Mouse (Mus musculus) spleen, postnatal 14 days (tissue): ENCODE measurements around the gene Morc2a.
A peak's percentile ranks its signal among the peaks of the same experiment; 100 is the strongest.

Source experiments
- DNase-seq, 2 experiments: peaks; one replicate each; pipeline ENCODE4 v3.0.0; 2021 to 2022; ENCODE audit warnings: low spot score in 2 of 2

Morc2a gene

DNA sequence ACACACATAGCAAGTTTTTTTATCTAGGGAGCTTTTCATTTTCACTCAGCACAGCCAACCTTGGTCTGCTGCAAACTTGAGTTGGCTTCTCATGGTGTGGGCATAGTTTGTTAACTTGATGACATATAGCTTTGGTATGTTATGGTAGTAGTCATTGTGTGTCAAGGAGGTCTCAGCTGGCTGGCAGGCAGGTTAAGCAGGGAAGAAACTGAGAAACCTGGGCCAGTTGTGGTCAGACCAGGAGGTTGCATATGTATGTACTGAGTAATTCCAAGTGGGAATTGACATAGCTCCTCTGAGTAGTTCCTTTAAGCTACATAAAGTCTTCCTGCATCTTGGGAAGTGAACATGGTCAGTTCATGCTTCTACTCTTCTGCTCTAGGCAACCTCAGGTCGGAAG, 35.2 kb downstream of the Morc2a start:
- DNase-seq = no peak

DNA sequence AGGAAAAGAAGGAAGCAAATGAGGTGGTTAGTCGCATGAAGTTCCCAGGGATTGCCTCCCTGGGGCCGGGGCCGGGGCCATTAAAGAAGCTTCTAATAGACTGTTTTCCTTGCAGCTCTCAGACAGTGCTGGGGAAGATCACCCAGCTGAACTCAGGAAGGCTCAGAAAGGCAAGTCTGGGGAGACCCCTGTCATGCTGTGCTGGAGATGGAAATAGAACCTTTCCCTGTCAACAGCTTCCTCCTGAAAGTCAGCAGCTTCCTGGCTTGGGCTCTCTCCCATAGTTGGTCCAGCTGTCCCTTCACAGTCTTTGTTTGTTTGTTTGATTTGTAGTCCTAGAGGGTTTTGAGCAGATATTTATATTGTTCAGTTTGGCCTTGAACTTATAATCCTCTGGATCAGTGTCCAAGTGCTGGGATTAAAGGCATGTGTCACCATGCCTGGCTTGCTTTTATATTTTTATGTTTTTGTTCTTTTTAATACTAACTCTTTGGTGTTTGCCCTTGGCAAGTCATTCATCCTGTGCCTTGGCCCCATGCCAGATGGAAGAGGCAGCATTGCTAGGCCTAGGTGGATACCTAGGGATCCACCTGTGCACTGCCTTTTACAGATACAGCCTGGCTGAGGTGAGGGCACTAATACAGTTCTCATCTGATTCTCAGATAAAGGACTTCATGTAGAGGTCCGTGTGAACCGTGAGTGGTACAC, 35.9 kb downstream of the Morc2a start:
- no peak for DNase-seq

DNA sequence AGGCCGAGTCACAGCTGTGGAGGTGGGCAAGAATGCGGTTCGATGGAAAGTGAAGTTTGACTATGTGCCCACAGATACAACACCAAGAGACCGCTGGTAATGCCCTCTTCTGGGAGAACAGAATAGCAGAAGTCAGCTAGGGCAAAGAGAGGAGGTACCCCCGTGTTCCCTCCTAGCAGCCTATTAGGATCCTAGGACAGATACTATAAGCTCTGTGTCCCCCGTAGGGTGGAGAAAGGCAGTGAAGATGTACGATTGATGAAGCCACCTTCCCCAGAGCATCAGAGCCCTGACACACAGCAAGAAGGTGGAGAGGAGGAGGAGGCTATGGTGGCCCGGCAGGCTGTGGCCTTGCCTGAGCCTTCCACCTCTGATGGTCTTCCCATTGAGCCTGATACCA, 36.4 kb downstream of the Morc2a start:
- DNase-seq = no peak

DNA sequence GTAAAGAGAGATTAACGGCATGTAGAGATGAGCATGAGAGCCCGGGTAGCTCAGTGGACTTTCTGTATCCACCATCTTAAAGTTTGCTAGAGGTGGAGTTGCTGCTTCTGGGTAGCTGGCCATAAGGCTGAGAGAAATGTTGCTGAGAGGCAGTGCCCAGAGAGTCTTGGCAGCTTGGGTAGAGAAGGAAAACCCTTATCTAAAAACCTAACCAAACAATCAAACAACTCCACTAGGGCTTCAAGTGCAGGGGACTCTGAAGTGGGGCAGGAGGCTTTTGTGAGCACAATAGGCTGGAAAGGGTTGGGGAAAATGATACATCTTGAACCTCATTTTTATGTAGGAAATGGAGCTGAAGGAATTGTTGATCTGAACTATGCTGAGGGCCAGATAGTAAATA, 37.3 kb downstream of the Morc2a start:
- DNase-seq = no peak

DNA sequence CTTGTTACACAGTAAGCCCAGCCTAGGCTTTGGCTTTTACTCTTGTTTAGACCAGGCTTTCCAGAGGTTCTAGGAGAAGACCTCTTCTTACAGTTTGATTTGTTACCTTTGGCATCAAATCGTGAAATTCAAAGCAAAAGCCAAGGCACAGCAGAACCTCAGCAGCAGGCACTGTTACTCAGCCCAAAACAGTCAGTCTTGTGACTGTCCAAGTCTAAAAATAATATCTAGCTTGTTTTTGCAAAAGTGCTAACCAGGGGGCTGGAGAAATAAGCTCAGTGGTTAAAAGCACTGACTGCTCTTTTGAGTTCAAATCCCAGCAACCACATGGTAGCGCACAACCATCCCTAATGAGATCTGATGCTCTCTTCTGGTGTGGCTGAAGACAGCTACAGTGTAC, 37.9 kb downstream of the Morc2a start:
- DNase-seq = no peak

DNA sequence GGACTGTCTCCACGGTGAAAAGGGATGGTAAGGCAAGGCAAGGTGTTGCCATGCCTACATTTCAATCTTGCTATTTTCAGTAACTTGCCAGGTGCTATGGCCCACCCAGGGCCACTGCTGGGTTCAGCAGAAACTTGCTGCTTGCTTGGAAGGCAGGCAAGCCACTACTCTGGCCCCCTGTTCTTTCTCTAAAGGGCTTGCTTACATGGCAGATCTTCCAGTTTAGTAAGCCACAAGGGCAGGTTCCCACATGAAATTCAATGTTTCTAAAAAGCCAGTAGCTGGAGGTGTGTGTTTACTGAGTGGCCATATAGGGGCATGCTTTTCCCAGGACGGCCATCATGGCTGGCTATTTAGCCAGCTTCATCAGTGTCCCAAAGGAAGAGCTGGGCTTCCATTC, 42.8 kb downstream of the Morc2a start:
- DNase-seq = no peak

DNA sequence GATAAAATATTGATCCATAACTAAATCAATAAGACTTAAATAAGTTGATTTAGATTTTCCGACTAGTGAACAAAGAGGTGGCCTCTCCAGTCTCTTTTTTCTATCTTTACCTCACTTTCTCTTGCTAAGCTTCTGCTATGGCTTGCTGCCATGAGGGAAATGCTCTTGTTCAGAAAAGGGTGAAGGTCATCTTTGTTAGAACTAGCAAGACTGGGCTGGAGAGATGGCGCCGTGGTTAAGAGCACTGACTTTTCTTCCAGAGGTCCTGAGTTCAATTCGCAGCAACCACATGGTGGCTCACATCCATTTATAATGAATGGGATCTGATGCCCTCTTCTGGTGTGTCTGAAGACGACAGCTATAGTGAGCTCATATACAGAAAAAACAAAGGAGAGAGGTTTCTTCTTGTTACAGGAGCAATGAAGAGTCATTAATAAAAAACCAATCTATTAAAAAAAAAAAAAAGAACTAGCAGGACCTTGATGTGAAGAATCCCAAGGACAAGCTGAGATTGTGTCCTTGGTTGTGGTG, 47.2 kb downstream of the Morc2a start:
- no peak for DNase-seq

DNA sequence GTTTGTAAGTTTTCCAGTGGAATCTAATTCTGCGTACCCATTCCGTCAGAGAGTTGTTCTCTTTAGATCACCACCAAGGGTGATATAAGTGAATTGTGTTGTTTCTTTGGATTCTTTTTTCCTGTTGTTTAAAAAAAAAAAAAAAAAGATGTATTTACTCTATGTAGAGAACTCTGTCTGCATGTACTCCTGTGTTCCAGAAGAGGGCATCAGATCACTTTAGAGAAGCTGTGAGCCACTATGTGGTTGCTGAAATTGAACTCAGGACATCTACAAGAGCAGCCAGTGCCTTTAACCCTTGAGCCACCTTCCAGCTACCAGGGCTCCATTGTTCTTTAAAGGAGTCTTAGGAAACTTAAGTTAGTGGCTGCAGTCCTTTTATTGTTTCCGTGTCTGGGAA, 48.5 kb downstream of the Morc2a start:
- no peak for DNase-seq

DNA sequence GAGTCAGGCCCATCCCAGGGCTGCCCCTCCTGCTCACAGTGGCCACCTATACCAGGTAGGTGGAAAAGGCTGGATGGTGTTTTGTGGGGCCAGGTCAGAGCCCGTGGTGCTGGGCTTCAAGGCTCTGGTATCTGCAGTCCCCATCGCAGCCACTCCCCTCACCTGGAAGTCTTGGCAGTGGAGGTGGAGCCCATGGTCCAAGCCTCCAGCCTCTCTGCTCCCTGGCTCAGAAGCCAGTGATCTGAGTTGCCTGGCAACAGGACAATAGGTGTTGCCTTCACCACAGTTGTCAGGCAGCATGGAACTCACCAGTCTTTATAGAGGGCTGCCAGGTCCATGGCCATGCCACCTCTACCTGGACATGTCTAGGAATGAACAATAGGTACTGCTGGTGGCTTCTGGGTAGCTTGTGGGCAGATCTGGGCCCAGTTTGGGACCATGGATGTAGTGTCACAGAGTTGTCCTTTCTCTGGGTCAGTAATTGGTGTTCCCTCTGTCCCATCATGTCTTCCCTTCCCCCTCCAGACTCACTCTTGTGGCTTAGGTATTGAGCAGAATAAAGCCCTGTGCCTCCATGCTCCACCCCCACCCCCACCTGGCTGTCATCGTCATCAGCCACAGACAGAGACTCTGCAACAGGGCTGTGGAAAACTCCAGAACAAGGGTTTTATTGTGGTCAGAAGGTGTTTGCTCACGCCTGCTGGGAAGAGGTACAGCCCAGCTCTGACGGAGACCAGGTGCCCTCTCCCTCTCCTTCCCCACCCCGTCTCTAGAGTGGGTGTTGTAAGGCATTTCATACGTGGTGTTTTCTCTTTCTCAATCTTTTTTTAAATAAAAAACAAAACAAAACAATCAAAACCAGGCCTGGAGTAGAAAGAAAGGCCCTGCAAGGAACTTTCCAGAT, 54.4 kb downstream of the Morc2a start:
- DNase-seq = no peak

DNA sequence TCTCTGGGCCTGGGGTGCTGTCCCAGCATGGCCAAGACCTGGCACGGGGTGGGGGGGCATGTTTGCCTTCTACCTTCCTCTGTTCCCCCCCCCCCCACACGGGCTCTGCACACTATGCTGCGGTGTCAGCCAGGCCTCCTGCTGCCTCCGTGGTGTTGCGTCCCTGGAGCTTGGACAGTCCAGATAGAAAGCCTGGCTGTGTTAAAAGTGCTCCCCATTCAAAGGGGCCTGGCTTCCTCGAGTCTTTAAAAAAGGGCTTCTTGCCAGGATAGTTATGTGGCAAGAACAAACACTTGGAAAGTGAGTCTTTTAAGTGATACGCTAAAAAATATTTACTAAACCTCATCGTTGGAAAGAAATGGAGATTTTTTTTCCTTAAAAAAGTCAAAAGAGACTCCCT, 55.4 kb downstream of the Morc2a start:
- DNase-seq = no peak

DNA sequence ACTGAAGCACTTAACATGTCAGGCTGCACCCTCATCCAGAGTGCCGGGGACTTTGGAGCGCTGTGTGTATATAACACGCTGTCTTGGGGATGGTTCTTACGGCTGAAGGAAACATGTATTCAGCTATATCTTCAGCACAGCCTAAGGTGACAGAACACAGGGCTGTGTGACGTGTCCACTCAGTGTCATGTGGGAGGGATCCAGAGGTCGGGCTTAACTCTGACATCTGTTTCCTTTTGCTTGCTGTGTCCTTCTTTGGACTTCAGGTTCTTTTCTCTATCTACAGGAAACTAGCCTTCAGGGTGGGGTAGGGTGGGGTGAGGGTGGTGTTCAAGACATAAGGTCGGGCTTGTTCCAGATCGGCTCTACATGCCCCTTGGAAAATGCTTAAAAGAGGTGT, 58.1 kb downstream of the Morc2a start:
- no peak for DNase-seq

DNA sequence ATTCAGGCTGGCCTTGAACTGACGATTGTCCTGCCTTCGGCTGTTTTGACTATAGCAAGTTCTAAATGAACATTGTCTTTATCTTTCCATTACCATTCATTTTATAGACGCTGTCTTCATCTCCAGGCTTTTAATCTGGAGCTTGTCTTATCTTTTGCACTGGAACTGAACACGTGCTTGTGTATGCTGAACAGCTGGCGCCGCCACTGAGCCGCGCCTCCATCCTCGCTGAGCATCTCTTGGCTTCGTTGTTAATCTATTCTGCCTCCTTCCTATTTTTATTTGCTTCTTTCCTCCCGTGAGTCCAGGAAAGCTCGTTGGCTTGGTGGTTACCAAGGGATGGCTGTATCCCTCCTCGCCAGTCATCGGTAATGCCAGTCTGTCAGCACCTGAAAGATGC, 61.2 kb downstream of the Morc2a start:
- DNase-seq = no peak

DNA sequence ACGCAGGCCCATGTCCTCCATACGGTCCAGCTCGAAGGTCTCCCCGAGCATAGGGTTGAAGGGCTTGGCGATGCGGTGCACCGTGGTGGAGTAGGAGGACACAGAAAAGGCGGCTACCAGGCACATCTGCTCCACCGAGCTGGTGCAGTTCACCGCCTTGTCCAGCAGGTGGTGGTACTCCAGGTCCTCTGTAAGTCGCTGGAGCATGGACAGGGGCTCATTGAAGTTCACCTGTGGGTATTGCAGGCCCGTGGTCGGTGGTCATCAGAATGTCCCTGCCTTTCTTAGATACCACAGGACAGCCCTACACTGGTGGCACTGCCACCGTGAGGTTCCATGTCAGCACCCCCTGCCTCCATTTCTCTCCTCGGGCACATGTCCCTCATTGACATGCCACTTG, 65.5 kb downstream of the Morc2a start:
- peak in 1 of 2 experiments; percentile 20 for DNase-seq

DNA sequence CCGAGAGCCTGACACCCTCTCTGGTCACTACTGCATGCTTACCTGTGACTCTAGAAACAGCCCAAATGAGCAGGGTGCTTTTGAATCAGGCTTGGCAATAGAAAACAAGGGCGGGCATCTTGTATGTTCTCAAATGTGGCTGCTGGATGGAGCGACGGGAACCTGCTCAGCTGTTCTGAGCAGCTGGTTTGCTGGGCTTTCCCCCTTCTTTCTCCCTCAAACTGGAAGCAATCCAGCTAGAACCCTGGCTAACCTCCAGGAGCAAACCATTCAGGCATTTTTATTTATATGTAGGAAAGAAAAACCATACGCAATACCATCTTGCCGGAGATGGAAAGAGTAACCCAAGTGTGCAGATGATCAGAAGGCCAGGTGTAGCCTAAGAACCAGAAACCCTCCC, 67.7 kb downstream of the Morc2a start:
- DNase-seq = no peak

DNA sequence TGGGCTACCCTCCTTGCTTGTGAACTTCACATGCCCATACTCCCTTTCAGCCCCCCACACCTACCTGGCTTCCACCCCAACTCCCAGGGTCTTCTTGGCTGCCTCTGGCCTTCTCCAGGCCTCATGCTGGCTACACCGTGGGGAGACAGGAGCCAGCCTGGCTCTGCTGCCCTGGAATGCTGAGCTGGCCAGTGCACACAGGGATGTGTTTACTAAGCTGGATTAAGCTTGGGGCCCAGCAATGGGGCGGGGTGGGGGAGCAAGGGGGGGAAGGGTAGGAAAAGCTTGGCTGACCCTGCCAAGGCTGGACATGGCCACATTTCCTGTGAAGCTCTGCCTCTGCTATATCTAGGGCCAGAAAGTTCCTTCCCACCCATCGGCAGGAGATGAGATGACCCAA, 73.0 kb downstream of the Morc2a start:
- no peak for DNase-seq

DNA sequence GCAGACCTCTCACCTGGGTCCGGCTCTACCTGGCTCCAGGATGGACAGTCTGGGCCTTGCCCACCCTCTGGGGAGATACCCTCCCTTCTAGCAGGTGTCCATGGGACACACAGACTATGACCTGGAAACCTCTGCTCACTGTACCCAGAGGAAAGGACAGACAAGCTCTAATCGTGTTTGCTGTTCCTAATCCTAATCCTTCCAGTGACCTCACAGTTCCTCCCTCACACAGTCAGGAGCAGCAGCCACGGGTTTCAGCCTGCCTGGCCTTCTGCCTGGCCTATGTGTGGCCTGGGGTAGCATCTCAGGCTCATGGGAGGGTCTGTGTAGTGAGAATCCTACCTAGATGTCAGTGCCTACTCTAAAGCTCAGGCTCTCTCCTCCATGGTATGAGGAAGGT, 73.9 kb downstream of the Morc2a start:
- no peak for DNase-seq

DNA sequence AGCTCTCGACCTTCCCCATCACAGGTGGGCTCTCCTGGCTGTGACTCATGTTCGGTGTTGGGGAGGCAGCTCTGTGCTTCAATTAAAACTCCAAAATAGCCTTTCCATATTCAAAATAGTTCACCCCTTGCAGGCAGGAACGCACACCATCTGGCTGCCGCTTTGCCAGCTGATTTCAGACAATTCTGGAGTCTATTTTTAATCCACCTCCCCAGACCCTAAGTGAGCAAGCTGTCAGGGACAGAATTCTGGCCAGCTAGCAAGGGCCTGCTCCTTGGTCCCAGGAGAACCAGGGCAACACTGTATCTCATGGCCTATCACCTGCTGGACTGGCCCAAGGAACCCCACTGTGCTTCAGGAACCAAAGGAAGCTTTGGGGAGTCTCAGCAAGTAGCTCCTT, 74.9 kb downstream of the Morc2a start:
- no peak for DNase-seq

DNA sequence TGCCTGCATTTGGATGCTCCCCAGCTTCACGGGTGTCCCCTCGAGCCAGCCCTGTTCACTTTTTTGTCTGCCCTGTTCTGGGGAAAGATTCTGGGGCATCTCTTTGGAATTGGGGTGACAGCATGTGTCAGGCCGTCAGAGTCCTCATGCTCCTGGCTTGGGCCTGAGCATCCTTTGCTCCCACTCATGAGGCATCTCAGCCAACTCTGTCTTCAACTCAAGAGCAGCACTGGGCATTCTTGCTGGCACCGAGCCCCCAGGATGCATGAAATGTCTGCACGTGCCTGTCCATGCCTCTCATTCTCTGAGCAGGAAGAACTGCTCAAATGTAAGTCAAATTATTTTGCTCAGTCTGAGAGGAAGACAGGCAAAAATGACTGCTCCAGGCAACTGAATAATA, 75.7 kb downstream of the Morc2a start:
- no peak for DNase-seq

DNA sequence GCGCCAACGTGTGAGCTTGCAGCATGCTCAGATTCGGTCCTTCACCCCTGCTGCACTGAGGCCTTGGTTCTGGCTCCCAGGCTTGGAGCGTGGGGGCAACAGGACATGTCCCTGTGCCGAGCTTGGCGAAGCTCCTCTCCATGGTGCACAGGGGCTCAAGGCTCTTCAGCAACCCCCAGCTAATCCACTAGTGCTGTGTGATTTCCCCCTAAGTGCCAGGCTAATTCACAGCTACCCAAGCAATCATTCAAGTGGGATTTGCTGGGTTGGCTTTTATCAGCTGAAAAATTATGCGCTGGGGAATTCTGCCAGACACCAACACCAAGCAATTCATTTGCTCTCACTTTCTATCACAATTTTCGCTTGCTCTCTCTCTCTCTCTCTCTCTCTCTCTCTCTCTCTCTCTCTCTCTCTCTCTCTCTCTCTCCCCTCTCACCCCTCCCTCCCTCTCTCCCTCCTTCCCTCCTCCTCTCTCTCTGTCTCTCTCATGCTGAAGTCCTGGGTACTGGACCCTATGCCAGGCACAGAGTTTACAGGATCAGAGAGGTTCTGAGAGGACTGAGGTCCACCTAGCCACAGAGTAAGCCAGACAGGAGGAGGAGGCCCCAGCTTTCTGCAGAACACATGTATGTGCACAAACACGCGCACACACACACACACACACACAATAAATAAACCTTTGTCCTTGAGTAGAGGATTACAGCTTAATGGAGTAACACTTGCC, 76.5 kb downstream of the Morc2a start:
- DNase-seq = no peak

DNA sequence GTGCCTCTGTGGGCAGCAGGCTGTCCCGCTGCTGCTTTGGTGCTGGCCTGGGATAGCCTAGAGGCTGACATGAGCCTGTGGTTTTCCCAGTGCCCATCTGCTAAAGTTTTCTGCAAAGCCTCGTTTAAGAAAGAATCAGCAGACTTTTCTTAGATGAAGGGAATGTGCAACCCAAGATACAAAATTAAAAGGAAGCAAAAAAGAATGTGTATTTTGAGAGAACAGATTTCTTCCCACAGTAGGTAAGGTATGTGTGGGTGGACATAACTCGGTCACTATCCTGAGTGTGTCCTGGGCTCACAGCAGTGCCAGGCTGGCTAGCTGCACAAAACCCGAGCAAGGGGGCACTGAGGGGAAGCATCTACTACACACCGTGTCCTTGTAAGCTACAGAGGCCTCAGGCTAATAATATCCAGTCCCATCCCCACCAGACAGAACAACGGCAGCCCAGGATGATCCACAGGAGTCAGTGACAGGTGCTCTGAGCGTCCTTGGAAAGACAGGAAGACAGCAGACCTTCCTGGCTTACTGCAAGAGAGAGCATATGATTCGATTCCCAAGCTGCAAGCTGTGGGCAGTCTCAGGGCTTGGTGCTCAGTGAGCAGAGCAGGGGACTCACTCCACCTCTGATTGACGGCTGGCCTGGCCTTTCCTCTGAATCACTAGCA, 78.6 kb downstream of the Morc2a start:
- no peak for DNase-seq

DNA sequence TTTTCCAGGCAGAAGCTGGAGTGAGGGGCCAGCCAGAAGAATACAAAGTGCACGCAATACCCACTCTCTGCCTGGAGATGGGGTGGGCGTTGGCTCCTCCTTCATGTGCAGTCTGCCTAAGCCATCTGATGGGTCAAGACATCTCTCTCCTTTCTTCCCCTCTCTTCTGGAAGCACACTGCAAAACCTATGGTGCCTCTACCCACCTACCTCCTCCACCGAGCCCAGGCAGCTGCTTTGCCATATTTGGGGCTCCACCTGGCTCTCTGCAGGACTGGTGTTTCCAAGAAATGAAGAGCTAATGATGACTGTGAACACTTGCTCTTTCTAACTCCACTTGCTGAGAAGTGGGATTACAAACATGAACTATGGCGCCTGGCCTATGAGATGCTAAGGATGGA, 82.5 kb downstream of the Morc2a start:
- DNase-seq = no peak
